Mouse (Mus musculus) kidney, adult 2 months (tissue): ENCODE measurements around the gene Tnks2. TPM values are rescaled to one million over a fixed set of nuclear protein-coding genes. Genes with fewer than 3 reads are reported as not detected.

Experiments used
- DNase-seq: peaks from one replicate; pipeline ENCODE4 v3.0.0; 2021
- H3K27ac ChIP-seq: fragments of 200-500 bp; 2 replicates; pipeline ENCODE4 v1.5.1; 2012; ENCODE audit warnings: low read depth, low read length, control low read depth, inconsistent platforms; ENCODE audit not compliant: insufficient read depth
- H3K27me3 ChIP-seq: fragments of 200-500 bp; replicated peaks from 2 replicates; pipeline ENCODE4 v1.6.1; 2012; ENCODE audit warnings: mild to moderate bottlenecking, moderate library complexity, low read length, inconsistent platforms; ENCODE audit not compliant: control insufficient read depth, insufficient read depth
- H3K36me3 ChIP-seq: fragments of 200-500 bp; 2 replicates; pipeline ENCODE4 v1.6.1; 2012; ENCODE audit warnings: mild to moderate bottlenecking, moderate library complexity, low read length, inconsistent platforms; ENCODE audit not compliant: control insufficient read depth, insufficient read depth
- H3K4me1 ChIP-seq: fragments of 200-500 bp; 2 replicates; pipeline ENCODE4 v1.6.1; 2011; ENCODE audit warnings: low read length; ENCODE audit not compliant: control insufficient read depth, insufficient read depth
- H3K4me3 ChIP-seq: fragments of 200-500 bp; 2 replicates; pipeline ENCODE4 v1.5.1; 2011; ENCODE audit warnings: mild to moderate bottlenecking, low read depth, low read length, control low read depth; ENCODE audit not compliant: insufficient read depth
- CTCF ChIP-seq: fragments of 200-500 bp; conservative IDR thresholded peaks from 2 replicates; pipeline ENCODE4 v1.5.1; 2011; ENCODE audit warnings: low read depth, mild to moderate bottlenecking, control low read depth, low read length, moderate library complexity, mixed read lengths; ENCODE audit not compliant: insufficient read depth, insufficient read length
- POLR2A ChIP-seq: fragments of 200-500 bp; IDR thresholded peaks from one replicate; pipeline ENCODE4 v1.6.1; 2011; ENCODE audit warnings: low read depth, low read length, control low read depth
- WGBS: fragments of 180-500 bp; shearing (Covaris S2); methylation state at CpG from one replicate; pipeline ENCODE4 v1.1.7; 2018; 5-methylcytosine and 5-hydroxymethylcytosine counted together
- polyA plus RNA-seq: library from polyadenylated mRNA; depleted of rRNA; stranded (reverse); fragments of >200 nt; gene quantifications from 2 replicates; pipeline ENCODE4 v1.2.3, GENCODE M21; 2012

Gene Tnks2
- polyA plus RNA-seq, 1 experiment, result 24.8 TPM

DNA sequence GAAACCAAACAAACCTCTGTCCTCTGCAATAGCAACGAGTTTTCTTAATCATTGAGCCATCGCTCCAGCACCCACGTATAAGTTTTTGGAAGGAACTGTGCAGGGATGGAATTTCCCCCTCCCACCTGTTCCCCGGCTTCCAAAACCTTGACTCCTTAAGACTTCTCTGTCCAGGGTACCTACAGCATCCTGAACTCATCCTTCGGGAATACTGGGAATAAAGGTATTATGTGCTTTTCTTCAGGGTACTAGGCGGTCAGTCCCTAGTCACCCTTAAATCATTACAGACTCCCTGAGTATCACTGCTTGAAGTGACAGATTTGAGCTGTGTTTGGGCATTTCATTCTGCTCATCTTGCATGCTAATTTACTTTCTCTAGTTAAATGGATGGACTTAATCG lies 69.3 kb downstream of the Tnks2 start:
- Histone ChIP-seq H3K27me3 (no peaks in the 10 kb centered on the region), H3K27ac (no peak overlapping the region), H3K4me3 (no peak overlapping the region), H3K4me1 (no peaks in the 10 kb centered on the region), H3K36me3 (no peaks in the 10 kb centered on the region)
- DNase-seq, result no peak
- WGBS, result 44% methylated on average over 7 of the region's 7 CpGs
- TF ChIP-seq POLR2A (no peak), CTCF (no peak)

DNA sequence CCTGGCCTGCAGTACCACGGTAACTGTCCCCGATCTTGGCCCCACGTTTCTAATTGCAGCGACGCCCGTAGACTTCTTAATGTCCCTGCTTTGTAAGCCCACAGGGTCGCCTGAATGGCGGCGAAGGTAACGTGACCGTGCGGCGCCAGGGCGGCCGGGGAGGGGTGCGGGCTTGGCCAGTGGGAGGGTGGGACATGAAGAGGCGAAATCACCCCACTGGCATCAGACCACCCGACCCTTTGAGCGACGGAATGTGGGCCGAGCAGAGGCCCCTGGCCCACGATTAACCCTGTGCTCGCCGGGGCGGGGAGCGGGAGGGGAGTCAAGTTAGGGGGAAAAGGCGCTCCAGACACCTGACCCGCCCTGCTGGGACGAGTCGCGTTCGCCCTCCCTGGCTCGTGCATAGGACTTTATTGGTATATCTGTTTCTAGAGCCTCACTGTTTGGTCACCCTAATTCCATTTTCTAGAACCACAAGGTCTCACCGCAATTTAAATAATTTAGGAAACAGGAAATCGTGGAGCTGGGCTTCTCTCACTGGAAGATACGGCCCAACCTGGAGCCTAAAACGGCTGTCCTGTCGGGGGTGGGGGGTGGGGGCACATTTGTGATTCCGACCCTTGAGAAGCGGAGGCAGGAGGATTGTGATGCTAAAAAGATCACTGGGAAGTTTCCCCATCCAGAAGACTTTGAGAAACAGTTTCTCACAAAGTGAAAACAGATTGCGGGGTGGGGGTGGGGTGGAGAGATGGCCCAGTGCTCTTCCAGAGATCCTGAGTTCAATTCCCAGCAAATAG lies 70.4 kb downstream of the Tnks2 start:
- peak overlapping the region; percentile 72 for H3K4me3 ChIP-seq
- no peaks in the 10 kb centered on the region for H3K4me1 ChIP-seq
- TF ChIP-seq POLR2A (no peak), CTCF (no peak)
- 3% methylated on average over 41 of the region's 41 CpGs for WGBS
- no peak for DNase-seq
- H3K27me3 ChIP-seq, result no peaks in the 10 kb centered on the region
- no peaks in the 10 kb centered on the region for H3K36me3 ChIP-seq
- H3K27ac ChIP-seq, result no peak overlapping the region

DNA sequence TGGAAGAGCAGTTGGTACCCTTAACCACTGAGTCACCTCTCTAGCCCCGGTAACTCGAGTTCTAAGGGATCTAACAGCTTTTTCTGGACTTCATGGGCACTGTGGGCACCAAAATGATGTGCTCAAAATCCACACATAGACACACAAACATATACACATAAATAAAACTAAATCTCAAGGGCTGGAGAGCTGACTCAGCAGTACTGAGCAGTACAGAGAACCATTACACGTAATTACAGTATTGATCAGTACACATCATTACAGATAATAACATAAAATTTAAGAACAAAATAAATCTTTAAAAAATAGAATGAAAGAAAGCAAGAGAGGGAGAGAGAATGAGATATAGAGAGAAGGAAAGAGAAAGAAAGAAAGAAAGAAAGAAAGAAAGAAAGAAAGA lies 75.1 kb downstream of the Tnks2 start:
- no peaks in the 10 kb centered on the region for H3K4me1 ChIP-seq
- no peaks in the 10 kb centered on the region for H3K27me3 ChIP-seq
- H3K4me3 ChIP-seq, result no peak overlapping the region
- H3K27ac ChIP-seq, result no peak overlapping the region
- DNase-seq, result no peak
- WGBS, result 87% methylated on average over 3 of the region's 3 CpGs
- H3K36me3 ChIP-seq, result no peaks in the 10 kb centered on the region
- TF ChIP-seq POLR2A, result no peak
- no peak for TF ChIP-seq CTCF

DNA sequence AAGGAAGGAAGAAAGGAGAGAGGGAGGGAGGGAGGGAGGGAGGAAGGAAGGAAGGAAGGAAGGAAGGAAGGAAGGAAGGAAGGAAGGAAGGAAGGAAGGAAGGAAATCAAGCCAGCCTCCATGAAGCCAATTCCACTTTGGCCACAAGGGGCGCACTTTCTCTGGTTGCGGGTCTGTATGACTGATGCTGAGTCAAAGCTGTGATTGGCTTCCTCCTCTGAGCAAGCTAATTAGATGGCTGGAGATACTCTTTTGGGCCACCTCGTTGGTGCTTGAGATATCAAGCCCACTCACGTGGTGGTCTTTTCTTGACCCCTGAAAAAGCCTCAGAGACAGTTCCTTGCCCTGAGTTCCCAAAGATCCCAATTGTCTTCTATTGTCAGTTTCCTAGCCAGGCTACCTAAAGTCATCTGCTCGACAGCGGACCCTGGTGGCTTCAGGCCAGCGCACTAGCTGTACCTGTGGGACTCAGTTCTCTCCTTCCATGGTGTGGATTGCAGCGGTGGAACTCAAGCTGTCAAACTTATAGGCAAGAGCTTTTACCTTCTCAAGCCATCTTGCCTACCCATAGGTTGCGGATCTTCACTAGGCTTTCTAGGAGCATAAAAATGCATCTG lies 75.8 kb downstream of the Tnks2 start:
- H3K4me3 ChIP-seq, result no peak overlapping the region
- 40% methylated on average over 9 of the region's 9 CpGs for WGBS
- peak; percentile 61 for DNase-seq
- no peak for TF ChIP-seq POLR2A
- peak; percentile 72 for TF ChIP-seq CTCF
- H3K27me3 ChIP-seq, result no peaks in the 10 kb centered on the region
- H3K4me1 ChIP-seq, result no peaks in the 10 kb centered on the region
- no peaks in the 10 kb centered on the region for H3K36me3 ChIP-seq
- no peak overlapping the region for H3K27ac ChIP-seq

DNA sequence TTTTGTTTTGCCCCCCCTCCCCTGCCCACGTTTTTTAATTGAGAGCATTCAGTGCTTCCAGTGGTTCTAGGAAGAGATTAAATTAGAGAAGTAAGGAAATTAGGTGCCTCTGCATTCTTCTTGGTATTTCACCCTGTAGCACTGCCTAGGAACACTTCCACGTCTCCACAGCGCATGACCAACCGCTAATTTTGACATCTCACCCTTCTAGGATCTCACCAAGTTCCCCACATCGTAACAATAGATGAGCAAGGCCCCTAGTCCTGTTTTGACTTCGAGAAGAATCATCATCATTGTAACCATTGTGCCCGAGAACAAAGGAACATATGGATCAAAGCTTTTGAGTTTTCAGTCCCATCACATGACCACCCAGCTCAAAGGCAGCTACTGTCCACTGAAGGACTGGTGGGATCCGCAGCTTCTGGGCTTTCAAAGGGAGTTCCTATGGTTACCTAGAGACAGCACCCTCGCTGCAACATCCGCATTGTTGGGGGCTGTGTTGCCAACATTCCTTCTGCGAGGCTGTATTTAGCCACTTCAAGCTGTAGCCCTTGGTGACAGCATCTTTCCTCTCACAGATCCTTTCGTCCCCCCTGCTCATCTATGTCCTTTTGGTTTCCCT lies 76.5 kb downstream of the Tnks2 start:
- no peak for DNase-seq
- no peaks in the 10 kb centered on the region for H3K27me3 ChIP-seq
- no peaks in the 10 kb centered on the region for H3K4me1 ChIP-seq
- no peak overlapping the region for H3K27ac ChIP-seq
- no peak overlapping the region for H3K4me3 ChIP-seq
- 47% methylated on average over 12 of the region's 12 CpGs for WGBS
- TF ChIP-seq CTCF (no peak), POLR2A (no peak)
- H3K36me3 ChIP-seq, result no peaks in the 10 kb centered on the region

DNA sequence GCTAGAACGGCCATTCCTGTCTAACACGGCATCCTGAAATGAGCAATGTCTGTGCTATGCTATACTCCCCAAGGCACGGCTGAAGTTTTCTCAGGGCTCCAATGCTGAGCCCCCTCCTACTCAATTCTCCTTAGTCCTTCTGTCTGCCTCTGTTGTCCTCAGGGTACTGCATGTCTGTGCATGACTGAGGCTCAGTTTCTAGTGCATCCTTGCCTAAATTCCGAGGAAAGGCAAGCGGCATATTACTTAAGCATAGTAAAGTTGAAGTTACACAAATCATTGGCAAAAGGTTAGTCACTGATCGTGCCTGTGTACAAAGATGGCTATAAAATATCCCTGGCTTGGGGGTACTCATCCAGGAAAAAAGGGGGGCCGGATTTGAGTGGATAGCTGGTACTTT lies 79.0 kb downstream of the Tnks2 start:
- Histone ChIP-seq H3K4me1 (no peaks in the 10 kb centered on the region), H3K4me3 (no peak overlapping the region), H3K27me3 (no peaks in the 10 kb centered on the region), H3K27ac (no peak overlapping the region), H3K36me3 (no peaks in the 10 kb centered on the region)
- DNase-seq, result no peak
- TF ChIP-seq POLR2A, result no peak
- TF ChIP-seq CTCF, result no peak
- 55% methylated on average over 7 of the region's 7 CpGs for WGBS

DNA sequence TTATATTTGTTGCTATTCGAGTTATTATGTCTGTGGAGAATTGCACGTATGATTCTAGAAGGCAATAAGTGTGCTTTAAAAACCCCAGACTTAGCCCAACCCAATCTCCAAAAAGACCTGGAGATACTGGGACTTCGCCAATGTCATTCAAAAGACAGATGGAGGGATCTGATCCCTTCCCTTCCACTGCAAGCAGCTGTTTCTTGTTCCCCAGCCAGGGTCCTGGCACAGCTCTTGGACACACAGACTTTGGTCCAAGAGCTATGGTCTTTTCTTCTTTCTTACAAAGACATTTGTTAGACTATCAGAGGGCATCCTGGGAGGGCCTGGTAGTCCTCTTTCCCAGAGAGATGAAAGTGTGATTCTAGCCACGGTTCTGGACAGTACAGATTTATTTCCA lies 82.2 kb downstream of the Tnks2 start:
- H3K36me3 ChIP-seq, result no peaks in the 10 kb centered on the region
- no peaks in the 10 kb centered on the region for H3K27me3 ChIP-seq
- no peak overlapping the region for H3K27ac ChIP-seq
- TF ChIP-seq CTCF, result no peak
- TF ChIP-seq POLR2A, result no peak
- no peak for DNase-seq
- 72% methylated on average over 4 of the region's 4 CpGs for WGBS
- H3K4me1 ChIP-seq, result no peaks in the 10 kb centered on the region
- no peak overlapping the region for H3K4me3 ChIP-seq
